Mouse (Mus musculus) embryonic facial prominence, embryonic 14.5 days (tissue): ENCODE results near the gene Nxph3. TPM values are rescaled to one million over a fixed set of nuclear protein-coding genes. Genes with fewer than 3 reads are reported as not detected.
"Not testable (repeated sequence)": the region's sequence is repeated elsewhere in the genome, so short reads cannot be mapped to it uniquely, and the experiment has no call there.

ENCODE experiments used
- ATAC-seq: fragments of 200-750 bp; cut with Nextera tagmentation; 2 replicates; pipeline ENCODE4 v1.8.0; 2017; ENCODE audit warnings: low read depth, moderate number of reproducible peaks, moderate TSS enrichment
- DNase-seq: peaks from one replicate; pipeline ENCODE4 v3.0.0-alpha.2; 2015; ENCODE audit warnings: low spot score
- H3K27ac ChIP-seq: fragments of 300-500 bp; sonication (generic); replicated peaks from 2 replicates; pipeline ENCODE4 v1.5.1; 2014; ENCODE audit warnings: low read depth, mild to moderate bottlenecking, low read length, moderate library complexity
- H3K27me3 ChIP-seq: fragments of 300-500 bp; sonication (generic); replicated peaks from 2 replicates; pipeline ENCODE4 v1.6.1; 2014; ENCODE audit warnings: low read length; ENCODE audit not compliant: control insufficient read depth, insufficient read depth
- H3K36me3 ChIP-seq: fragments of 300-500 bp; sonication (generic); 2 replicates; pipeline ENCODE4 v1.6.1; 2014; ENCODE audit warnings: low read length, mixed read lengths; ENCODE audit not compliant: control insufficient read depth, insufficient read depth
- H3K4me1 ChIP-seq: fragments of 300-500 bp; sonication (generic); 2 replicates; pipeline ENCODE4 v1.6.1; 2014; ENCODE audit warnings: antibody characterized with exemption, low read length; ENCODE audit not compliant: control insufficient read depth, insufficient read depth
- H3K4me2 ChIP-seq: fragments of 300-500 bp; sonication (generic); 2 replicates; pipeline ENCODE4 v1.6.1; 2014; ENCODE audit warnings: low read depth, mild to moderate bottlenecking, low read length, moderate library complexity, mixed read lengths
- H3K4me3 ChIP-seq: fragments of 300-500 bp; sonication (generic); 2 replicates; pipeline ENCODE4 v1.5.1; 2014; ENCODE audit warnings: low read depth, mild to moderate bottlenecking, low read length
- H3K9ac ChIP-seq: fragments of 300-500 bp; sonication (generic); 2 replicates; pipeline ENCODE4 v1.6.1; 2014; ENCODE audit warnings: low read depth, mild to moderate bottlenecking, low read length, moderate library complexity, mixed read lengths
- H3K9me3 ChIP-seq: fragments of 300-500 bp; sonication (generic); 2 replicates; pipeline ENCODE4 v1.6.1; 2016; ENCODE audit warnings: low read length; ENCODE audit not compliant: control insufficient read depth
- WGBS: fragments of 180-500 bp; shearing (Covaris S2); extraction: QIAGEN DNeasy Blood & Tissue Kit; methylation state at CpG from one replicate; pipeline ENCODE4 v1.1.7; 2014; 5-methylcytosine and 5-hydroxymethylcytosine counted together
- polyA plus RNA-seq: library from polyadenylated mRNA; unstranded; fragments of >200 nt; fragmentation: Nextera tagmentation; extraction: Ambion mirVana; gene quantifications from 2 replicates; pipeline ENCODE4 v1.2.1, GENCODE M21; 2014

The Nxph3 gene
- polyA plus RNA-seq, 1 experiment from 2014 or later, result 0.72 TPM

DNA sequence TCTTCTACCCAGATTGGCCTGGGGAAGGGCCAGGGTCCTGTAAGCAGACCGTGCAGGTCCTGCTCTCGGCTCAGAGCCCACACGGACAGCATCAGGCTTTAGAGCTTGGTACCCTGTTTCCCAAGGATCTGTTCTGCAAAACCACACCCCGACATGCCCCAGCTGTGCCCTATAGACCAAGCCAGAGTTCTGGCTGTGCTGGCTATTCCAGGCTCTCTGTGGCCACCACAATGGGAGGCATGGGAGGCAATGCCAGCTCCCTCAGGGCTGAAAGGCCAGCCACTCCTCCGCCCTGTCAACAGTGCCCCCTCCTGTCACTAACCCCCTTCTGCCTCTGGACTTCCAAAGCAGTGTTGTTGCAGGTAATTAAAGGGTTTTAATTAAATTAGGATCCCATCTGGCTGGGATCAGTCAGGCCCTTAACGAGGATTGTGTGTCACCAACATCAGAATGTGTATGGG, 10.1 kb downstream of the Nxph3 start:
- H3K4me1 ChIP-seq, result peaks cover 6% of the 10 kb centered on the region
- H3K27me3 ChIP-seq, result no peaks in the 10 kb centered on the region
- 59% methylated on average over 6 of the region's 6 CpGs for WGBS
- no peak overlapping the region for H3K4me2 ChIP-seq
- ATAC-seq (no peak), DNase-seq (no peak)
- H3K9me3 ChIP-seq, result no peaks in the 10 kb centered on the region
- no peak overlapping the region for H3K9ac ChIP-seq
- H3K4me3 ChIP-seq, result no peak overlapping the region
- no peaks in the 10 kb centered on the region for H3K36me3 ChIP-seq
- no peak overlapping the region for H3K27ac ChIP-seq

DNA sequence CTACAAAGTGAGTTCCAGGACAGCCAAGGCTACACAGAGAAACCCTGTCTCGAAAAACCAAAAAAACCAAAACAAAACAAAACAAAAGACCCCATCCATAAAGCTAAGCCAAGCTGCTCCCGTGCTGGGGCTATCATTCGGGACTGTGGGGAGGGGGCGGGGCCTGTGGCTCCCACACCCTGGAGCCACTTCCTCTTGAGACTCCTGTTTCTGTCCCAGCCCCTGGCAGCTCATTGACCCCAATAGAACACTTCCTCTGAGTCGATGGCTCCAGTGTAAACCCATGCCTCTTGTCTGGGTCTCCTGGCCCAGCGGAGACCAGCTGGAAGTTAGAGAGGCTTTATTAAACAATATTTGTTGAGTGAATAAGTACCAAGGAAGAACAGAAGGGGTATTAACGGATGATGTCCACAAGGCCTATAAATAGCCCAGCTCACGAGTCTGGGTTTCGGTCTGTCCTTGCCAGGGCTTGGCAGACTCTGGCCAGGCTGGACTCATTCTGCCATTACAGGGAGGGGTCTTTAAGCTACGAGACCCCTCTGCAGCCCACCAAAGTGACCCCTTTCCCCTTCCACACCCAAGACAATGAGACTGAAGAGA, 10.7 kb downstream of the Nxph3 start:
- H3K27ac ChIP-seq, result no peak overlapping the region
- H3K36me3 ChIP-seq, result no peaks in the 10 kb centered on the region
- no peak for DNase-seq
- peaks cover 6% of the 10 kb centered on the region for H3K4me1 ChIP-seq
- WGBS, result 53% methylated on average over 10 of the region's 10 CpGs
- no peak overlapping the region for H3K4me2 ChIP-seq
- no peak overlapping the region for H3K9ac ChIP-seq
- no peaks in the 10 kb centered on the region for H3K9me3 ChIP-seq
- H3K27me3 ChIP-seq, result no peaks in the 10 kb centered on the region
- no peak for ATAC-seq
- no peak overlapping the region for H3K4me3 ChIP-seq

DNA sequence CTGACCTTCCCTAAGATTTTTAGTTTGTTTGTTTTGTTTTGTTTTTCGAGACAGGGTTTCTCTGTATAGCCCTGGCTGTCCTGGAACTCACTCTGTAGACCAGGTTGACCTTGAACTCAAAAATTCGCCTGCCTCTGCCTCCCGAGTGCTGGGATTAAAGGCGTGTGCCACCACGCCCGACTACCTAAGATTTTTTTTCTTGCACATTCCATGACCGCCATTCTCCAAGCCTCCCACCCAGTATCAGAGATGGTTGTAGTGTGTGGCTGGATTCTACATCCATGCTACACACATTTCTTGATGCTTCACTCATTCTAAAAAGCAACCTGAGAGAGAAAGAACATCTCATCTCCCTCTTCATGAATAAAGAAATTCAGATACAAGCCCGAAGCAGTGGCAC, 12.5 kb downstream of the Nxph3 start:
- ATAC-seq, H3K4me3 ChIP-seq, H3K27ac ChIP-seq, H3K4me2 ChIP-seq, H3K9me3 ChIP-seq, H3K9ac ChIP-seq, H3K4me1 ChIP-seq, H3K36me3 ChIP-seq, DNase-seq, H3K27me3 ChIP-seq: not testable (repeated sequence)
- 83% methylated on average over 8 of the region's 8 CpGs for WGBS

DNA sequence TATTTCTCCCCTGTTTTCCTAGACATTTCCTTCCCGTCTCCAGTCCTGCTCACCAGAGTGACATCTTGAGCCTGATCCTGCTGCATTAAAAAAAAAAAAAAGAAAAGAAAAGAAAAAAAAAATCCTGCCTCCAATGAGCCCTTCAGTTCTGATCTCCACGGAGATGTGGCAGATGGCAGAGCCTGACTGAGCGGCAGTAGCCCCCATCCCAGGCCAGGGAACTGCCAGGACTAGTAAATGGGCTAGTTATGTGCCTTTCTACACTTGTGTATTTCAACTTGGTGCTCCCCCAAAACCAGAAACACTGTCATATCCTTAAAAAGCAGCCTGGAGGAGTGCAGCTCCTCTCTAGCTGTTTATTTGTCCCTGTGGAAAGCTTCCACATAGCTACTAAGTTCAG, 13.5 kb downstream of the Nxph3 start:
- Histone ChIP-seq H3K4me2 (no peak overlapping the region), H3K27ac (no peak overlapping the region), H3K9me3 (no peaks in the 10 kb centered on the region), H3K4me3 (no peak overlapping the region), H3K36me3 (peaks cover 8% of the 10 kb centered on the region; the same call in 1 of the 2 replicates), H3K27me3 (no peaks in the 10 kb centered on the region), H3K4me1 (no peaks in the 10 kb centered on the region), H3K9ac (no peak overlapping the region)
- DNase-seq (no peak), ATAC-seq (no peak)
- WGBS, result 44% methylated on average over 3 of the region's 3 CpGs

DNA sequence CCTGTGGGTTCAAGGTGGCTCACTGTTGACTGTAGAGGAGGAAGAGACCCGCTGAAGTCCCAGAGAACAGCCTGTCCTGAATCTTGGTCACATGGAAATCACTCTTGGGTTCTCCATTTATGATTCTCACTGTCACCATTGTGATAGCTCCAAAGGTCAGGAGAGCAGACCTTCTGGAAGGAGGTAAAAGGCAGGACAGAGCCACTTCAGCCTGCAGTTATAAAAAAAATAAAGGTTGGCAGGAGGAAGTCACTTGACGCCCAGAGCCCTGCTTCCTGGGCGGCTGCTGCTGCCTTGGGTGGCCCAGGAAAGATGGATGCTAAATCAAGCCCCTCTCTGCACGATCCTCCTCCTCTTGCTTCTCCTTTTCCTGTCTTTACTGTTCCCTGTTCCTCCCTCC, 14.0 kb downstream of the Nxph3 start:
- Histone ChIP-seq H3K4me3 (no peak overlapping the region), H3K4me2 (no peak overlapping the region)
- 47% methylated on average over 4 of the region's 4 CpGs for WGBS

DNA sequence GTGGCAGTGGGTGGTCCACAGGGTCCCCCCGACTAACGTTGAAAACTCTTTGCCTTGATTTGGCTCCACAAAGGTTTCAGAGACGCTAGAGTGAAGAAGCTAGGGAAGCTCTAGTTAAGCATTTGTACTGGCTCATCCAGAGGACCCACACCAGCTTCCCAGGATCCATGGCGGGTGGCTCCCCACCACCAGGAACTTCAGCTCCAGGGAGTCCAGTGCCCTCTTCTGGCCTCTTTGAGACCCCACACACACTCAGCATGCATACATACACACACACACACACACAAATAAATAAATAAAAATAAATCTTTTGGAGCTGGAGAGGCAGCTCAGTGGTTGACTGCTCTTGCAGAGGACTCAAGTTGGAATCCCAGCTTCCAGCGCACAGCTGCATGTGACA, 16.4 kb downstream of the Nxph3 start:
- Histone ChIP-seq H3K27ac (no peak overlapping the region), H3K36me3 (peaks cover 27% of the 10 kb centered on the region), H3K4me1 (no peaks in the 10 kb centered on the region), H3K9me3 (no peaks in the 10 kb centered on the region), H3K4me3 (no peak overlapping the region), H3K9ac (no peak overlapping the region), H3K4me2 (no peak overlapping the region), H3K27me3 (no peaks in the 10 kb centered on the region)
- ATAC-seq (no peak), DNase-seq (no peak)
- 87% methylated on average over 5 of the region's 5 CpGs for WGBS

More for the DNA sequence above, 14.0 kb downstream of the Nxph3 start:
- no peaks in the 10 kb centered on the region for H3K9me3 ChIP-seq
- no peaks in the 10 kb centered on the region for H3K4me1 ChIP-seq
- no peaks in the 10 kb centered on the region for H3K27me3 ChIP-seq
- no peak overlapping the region for H3K9ac ChIP-seq
- no peak for ATAC-seq
- H3K36me3 ChIP-seq, result peaks cover 8% of the 10 kb centered on the region; the same call in 1 of the 2 replicates
- no peak for DNase-seq
- no peak overlapping the region for H3K27ac ChIP-seq

DNA sequence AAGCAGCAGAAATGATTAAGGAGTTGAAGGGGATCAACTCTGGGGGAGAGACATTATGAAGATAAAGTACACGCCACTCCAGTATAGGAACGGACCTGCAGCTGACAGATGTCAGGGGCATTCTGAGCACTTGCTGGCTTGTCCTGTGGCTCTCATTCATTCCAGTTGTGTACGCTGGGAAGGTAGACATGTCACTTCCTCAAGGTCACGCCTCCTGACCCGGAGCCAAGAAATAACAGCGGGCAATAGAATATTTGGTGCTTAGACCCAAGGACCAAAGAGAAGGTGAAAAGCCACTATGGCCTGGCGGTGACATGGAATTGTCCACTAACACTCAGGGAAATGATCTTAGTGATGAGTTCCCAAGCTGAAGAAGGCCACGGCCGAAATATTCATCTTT, 18.5 kb downstream of the Nxph3 start:
- Histone ChIP-seq H3K27me3 (no peaks in the 10 kb centered on the region), H3K9ac (no peak overlapping the region), H3K36me3 (peaks cover 46% of the 10 kb centered on the region), H3K27ac (no peak overlapping the region), H3K4me3 (no peak overlapping the region), H3K9me3 (no peaks in the 10 kb centered on the region), H3K4me2 (no peak overlapping the region), H3K4me1 (no peaks in the 10 kb centered on the region)
- DNase-seq, result no peak
- WGBS, result 89% methylated on average over 9 of the region's 9 CpGs
- no peak for ATAC-seq

DNA sequence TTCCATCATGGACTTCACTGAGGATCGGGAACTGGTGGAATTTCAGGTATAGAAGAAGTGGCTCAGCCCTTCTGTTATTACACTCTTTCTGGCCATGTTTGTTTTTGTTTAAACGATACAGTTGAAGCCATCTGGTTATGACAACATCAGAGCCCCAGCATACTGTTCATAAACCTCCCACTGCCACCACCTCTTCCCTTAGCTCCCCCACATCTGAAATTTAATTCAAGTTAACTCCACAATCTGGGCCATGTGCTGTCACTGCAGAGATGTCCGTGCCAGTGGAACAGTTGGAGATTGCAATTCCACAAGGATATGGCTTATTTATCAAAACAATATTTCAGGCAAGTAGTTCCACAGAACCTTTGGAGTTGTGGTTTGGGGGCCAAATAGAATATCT, 20.0 kb downstream of the Nxph3 start:
- no peaks in the 10 kb centered on the region for H3K27me3 ChIP-seq
- H3K27ac ChIP-seq, result no peak overlapping the region
- peaks cover 59% of the 10 kb centered on the region for H3K36me3 ChIP-seq
- no peak overlapping the region for H3K9ac ChIP-seq
- no peak overlapping the region for H3K4me2 ChIP-seq
- DNase-seq (no peak), ATAC-seq (no peak)
- no peaks in the 10 kb centered on the region for H3K9me3 ChIP-seq
- 69% methylated on average over 3 of the region's 3 CpGs for WGBS
- H3K4me3 ChIP-seq, result no peak overlapping the region
- H3K4me1 ChIP-seq, result no peaks in the 10 kb centered on the region

DNA sequence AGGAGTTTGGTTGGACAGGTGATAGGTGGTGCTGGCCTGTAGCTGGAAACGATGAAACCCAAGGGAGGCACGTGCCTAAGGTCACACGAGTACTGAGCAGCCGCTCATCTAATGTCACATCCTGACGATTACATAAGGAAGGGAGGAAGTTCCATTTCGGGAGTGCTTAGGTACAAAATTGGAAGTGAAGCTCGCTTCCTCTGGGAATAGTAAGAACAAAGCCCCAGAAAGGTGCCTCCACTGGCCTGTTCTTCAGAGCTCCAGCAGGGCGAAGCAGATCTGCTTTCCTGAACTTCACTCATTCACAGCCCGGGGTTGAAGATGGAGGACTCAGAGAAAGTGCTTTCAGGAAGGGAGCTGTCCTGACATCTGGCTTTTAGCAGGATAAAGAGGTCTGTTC, 20.4 kb downstream of the Nxph3 start:
- H3K36me3 ChIP-seq, result peaks cover 63% of the 10 kb centered on the region
- ATAC-seq (no peak), DNase-seq (no peak)
- no peak overlapping the region for H3K9ac ChIP-seq
- no peak overlapping the region for H3K27ac ChIP-seq
- H3K4me3 ChIP-seq, result no peak overlapping the region
- no peaks in the 10 kb centered on the region for H3K27me3 ChIP-seq
- H3K4me1 ChIP-seq, result no peaks in the 10 kb centered on the region
- no peaks in the 10 kb centered on the region for H3K9me3 ChIP-seq
- no peak overlapping the region for H3K4me2 ChIP-seq
- 77% methylated on average over 9 of the region's 9 CpGs for WGBS
